Mouse (Mus musculus): ENCODE results near the gene Gm44502. TPM values are rescaled to one million over a fixed set of nuclear protein-coding genes. Genes with fewer than 3 reads are reported as not detected.

Gm44502 gene
- polyA plus RNA-seq, 1 experiment from 2014 or later, result not detected

DNA sequence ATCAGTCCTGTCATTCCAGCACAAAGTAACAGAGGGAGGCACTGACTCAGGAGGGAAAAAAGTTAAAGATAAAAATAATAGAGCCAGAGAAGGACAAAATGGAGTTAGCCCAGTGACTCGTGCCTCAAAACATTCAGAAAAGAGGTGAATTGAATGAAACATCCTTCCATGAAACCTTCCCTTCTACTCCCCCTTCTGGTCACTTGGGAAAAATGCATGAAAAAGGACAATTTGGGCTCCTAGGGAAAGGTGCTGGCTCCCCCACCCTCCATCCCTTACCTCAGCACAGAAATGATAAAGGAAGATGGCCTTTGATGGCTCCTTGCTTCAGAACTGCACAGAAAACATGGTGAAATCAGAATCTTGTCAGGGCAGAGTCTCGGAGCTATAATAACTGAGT lies 39.1 kb upstream of the Gm44502 start:
- H3K9ac ChIP-seq, result no peak overlapping the region
- no peak for ATAC-seq
- no peaks in the 10 kb centered on the region for H3K4me1 ChIP-seq
- H3K4me3 ChIP-seq, result no peak overlapping the region
- no peaks in the 10 kb centered on the region for H3K27me3 ChIP-seq (replicated peaks)
- peaks cover 4% of the 10 kb centered on the region; the same call in 1 of the 2 replicates for H3K36me3 ChIP-seq
- WGBS (ENCODE audit: insufficient replicate concordance), result 21% methylated on average over 2 of the region's 2 CpGs
- no peaks in the 10 kb centered on the region for H3K9me3 ChIP-seq (replicated peaks)
- H3K27ac ChIP-seq, result no peak overlapping the region
- no peak overlapping the region for H3K4me2 ChIP-seq

DNA sequence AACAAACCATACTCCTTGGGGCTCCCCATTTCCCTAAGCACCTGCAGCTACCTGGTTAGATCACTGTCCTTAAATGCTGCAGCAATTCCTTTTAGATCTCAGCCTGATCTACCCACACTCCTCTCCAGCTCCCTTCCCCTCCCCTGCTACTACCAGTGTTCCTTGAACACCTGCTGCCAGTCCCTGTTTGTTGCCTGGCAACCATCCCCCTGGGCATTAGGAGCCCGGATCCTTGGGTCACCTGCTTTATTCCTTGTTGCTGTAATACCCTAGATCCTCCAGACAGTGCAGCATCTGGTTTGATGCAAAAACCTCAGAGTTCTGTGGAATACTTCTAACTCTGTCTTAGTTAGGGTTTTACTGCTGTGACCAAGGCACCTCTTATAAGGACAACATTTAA lies 35.6 kb upstream of the Gm44502 start:
- Histone ChIP-seq H3K36me3 (no peaks in the 10 kb centered on the region), H3K27me3 (replicated peaks) (peaks cover 9% of the 10 kb centered on the region; the same call in 1 of the 2 replicates), H3K27ac (no peak overlapping the region), H3K4me3 (no peak overlapping the region), H3K9ac (no peak overlapping the region), H3K4me1 (no peaks in the 10 kb centered on the region), H3K9me3 (replicated peaks) (no peaks in the 10 kb centered on the region), H3K4me2 (no peak overlapping the region)
- WGBS (ENCODE audit: insufficient replicate concordance), result 38% methylated on average over 1 of the region's 1 CpGs
- no peak for ATAC-seq

DNA sequence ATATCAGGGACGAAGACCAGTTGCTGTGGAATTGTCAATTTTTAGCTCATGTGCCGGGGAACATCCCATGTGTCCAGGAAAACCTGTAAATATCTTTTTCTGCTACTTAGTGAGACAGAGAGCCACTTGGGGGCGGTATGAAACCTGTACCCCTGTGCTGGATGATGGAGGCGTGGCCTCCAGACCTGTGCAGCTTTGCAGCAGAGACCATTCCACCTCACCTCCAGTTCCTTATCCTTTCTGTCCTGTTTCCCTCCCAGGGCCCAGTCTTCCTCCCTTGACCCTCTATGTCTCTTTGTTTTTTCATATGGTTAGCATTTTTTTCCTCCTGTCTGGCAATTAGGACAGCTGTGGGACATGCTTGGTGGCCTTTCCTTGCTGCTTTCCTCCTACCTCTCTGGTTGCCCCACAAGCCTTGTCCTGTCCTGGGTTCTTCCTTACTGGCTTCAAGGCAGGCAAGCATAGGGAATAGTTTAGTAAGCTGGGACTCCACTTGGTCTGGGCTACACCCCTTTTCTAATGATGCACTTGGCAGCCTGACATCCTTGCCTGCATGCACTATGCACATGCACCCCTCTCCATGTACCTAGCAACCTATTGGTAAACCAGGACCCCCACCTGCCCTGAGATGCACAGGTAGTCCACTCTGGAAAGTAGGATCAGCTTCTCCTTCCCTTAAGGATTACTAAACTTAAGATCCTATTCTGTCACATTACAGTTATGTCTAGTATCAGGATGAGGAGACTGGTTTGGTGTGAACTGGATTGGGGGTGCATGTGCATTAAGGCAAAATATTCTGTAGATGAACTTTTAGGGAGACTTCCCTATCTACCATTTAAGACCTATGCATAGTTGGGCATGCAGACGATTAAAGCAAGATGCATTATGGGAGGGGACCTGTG lies 34.1 kb upstream of the Gm44502 start:
- Histone ChIP-seq H3K27ac (no peak overlapping the region), H3K4me3 (no peak overlapping the region), H3K27me3 (replicated peaks) (peaks cover 21% of the 10 kb centered on the region), H3K9me3 (replicated peaks) (no peaks in the 10 kb centered on the region), H3K36me3 (no peaks in the 10 kb centered on the region), H3K9ac (no peak overlapping the region), H3K4me2 (no peak overlapping the region), H3K4me1 (no peaks in the 10 kb centered on the region)
- WGBS (ENCODE audit: insufficient replicate concordance), result 38% methylated on average over 5 of the region's 5 CpGs
- no peak for ATAC-seq

DNA sequence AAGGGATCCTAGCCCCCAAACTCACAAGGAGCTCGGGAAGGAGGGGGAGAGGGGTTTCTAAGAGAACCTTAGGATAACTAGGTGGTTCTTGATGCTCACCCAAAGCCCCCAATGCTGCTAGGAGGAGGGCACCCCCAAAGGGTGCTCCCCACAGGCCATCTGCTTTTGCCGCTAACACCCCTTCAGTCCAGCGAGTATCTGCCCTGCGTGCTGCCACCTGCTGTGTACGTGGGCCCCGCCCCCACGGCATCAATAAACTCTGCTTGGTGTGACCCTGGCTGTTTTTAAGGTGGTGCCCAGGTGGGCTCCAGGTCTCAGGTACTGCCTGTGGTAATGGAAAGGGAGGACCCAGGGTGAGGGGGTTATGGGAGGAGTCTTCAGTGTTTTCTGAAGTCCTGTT lies 32.7 kb upstream of the Gm44502 start:
- Histone ChIP-seq H3K9ac (no peak overlapping the region), H3K27ac (no peak overlapping the region), H3K4me3 (no peak overlapping the region), H3K36me3 (no peaks in the 10 kb centered on the region), H3K9me3 (replicated peaks) (no peaks in the 10 kb centered on the region), H3K4me2 (no peak overlapping the region), H3K4me1 (no peaks in the 10 kb centered on the region), H3K27me3 (replicated peaks) (peaks cover 35% of the 10 kb centered on the region)
- ATAC-seq, result no peak
- WGBS (ENCODE audit: insufficient replicate concordance), result 66% methylated on average over 7 of the region's 7 CpGs

DNA sequence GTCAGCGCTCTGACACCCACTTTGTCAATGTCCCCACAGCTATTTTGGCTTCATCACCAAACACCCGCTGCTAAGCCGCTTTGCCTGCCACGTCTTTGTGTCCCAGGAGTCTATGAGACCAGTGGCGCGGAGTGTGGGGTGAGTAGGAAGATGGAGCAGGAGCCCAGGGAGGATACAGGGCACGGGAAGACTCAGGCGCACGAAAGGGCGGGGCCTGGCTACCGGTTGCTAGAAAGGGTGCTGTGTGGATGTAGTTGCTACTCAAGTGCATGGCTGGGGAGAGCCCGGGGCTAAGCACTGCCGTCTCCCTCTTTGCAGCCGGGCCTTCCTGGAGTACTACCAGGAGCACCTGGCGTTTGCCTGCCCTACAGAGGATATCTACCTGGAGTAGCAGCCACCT lies 31.8 kb upstream of the Gm44502 start:
- H3K36me3 ChIP-seq, result no peaks in the 10 kb centered on the region
- H3K27ac ChIP-seq, result no peak overlapping the region
- H3K4me3 ChIP-seq, result no peak overlapping the region
- H3K4me1 ChIP-seq, result no peaks in the 10 kb centered on the region
- no peak overlapping the region for H3K4me2 ChIP-seq
- H3K27me3 ChIP-seq (replicated peaks), result peaks cover 43% of the 10 kb centered on the region
- no peaks in the 10 kb centered on the region for H3K9me3 ChIP-seq (replicated peaks)
- WGBS (ENCODE audit: insufficient replicate concordance), result 65% methylated on average over 15 of the region's 15 CpGs
- ATAC-seq, result no peak
- H3K9ac ChIP-seq, result no peak overlapping the region

DNA sequence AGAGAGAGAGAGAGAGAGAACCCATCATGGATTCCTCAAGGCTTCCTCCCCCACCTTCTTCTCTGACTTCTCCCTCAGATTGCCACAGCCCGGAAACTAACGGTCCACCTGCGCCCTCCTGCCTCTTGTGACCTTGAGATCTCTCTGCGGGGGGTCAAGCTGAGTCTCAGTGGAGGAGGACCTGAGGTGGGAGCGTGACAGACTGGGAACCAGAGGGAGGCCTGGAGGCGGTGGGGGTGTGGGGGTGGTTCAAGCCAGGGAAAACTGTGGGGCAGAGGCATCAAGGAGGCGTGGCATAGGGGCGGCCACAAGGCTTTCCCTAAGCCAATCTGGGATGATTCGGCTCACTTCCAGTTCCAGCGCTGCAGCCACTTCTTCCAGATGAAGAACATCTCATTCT lies 30.8 kb upstream of the Gm44502 start:
- H3K4me1 ChIP-seq, result no peaks in the 10 kb centered on the region
- H3K9ac ChIP-seq, result no peak overlapping the region
- H3K36me3 ChIP-seq, result no peaks in the 10 kb centered on the region
- no peak overlapping the region for H3K27ac ChIP-seq
- no peaks in the 10 kb centered on the region for H3K9me3 ChIP-seq (replicated peaks)
- 47% methylated on average over 10 of the region's 10 CpGs for WGBS (ENCODE audit: insufficient replicate concordance)
- peaks cover 54% of the 10 kb centered on the region for H3K27me3 ChIP-seq (replicated peaks)
- H3K4me3 ChIP-seq, result no peak overlapping the region
- no peak overlapping the region for H3K4me2 ChIP-seq
- ATAC-seq, result no peak

DNA sequence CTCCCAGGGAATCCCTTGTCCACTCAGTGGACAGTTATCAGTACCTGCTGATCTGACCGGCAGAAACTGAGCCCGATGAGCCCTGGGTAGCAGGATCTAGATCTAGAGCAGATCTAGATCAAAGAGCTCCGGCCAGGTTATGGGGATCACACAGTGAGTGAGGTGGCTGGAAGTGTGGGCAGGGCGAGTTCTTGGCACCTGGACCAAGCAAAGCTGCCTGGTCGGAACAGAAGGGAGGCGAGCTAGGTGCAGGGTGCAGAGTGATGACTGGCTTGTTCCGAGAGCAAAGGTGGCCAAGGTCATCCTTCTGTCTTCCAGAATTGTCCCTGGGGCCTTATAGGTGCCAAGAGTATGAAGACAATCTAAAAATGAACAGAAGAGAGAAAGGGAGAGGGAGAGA lies 30.3 kb upstream of the Gm44502 start:
- Histone ChIP-seq H3K9me3 (replicated peaks) (no peaks in the 10 kb centered on the region), H3K36me3 (no peaks in the 10 kb centered on the region), H3K4me1 (no peaks in the 10 kb centered on the region), H3K27ac (no peak overlapping the region), H3K4me2 (no peak overlapping the region), H3K27me3 (replicated peaks) (peaks cover 58% of the 10 kb centered on the region), H3K4me3 (no peak overlapping the region), H3K9ac (no peak overlapping the region)
- 64% methylated on average over 7 of the region's 7 CpGs for WGBS (ENCODE audit: insufficient replicate concordance)
- ATAC-seq, result no peak

DNA sequence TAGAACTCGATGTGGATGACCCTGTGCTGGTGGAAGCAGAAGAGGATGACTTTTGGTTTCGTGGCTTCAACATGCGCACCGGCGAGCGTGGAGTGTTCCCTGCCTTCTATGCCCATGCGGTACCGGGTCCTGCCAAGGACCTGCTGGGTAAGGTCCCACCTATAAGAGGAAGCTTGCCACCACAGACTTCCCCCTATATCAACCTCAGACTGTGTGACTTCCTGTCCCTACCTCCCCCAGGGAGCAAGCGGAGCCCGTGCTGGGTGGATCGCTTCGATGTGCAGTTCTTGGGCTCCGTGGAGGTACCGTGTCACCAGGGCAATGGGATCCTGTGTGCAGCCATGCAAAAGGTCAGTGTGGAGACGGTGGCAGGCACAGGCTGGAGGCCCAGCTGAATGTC lies 29.4 kb upstream of the Gm44502 start:
- H3K27ac ChIP-seq, result no peak overlapping the region
- no peak overlapping the region for H3K4me3 ChIP-seq
- H3K4me1 ChIP-seq, result peaks cover 8% of the 10 kb centered on the region
- no peaks in the 10 kb centered on the region for H3K9me3 ChIP-seq (replicated peaks)
- H3K4me2 ChIP-seq, result no peak overlapping the region
- WGBS (ENCODE audit: insufficient replicate concordance), result 48% methylated on average over 15 of the region's 15 CpGs
- no peak for ATAC-seq
- H3K36me3 ChIP-seq, result no peaks in the 10 kb centered on the region
- H3K9ac ChIP-seq, result no peak overlapping the region
- H3K27me3 ChIP-seq (replicated peaks), result peaks cover 67% of the 10 kb centered on the region

DNA sequence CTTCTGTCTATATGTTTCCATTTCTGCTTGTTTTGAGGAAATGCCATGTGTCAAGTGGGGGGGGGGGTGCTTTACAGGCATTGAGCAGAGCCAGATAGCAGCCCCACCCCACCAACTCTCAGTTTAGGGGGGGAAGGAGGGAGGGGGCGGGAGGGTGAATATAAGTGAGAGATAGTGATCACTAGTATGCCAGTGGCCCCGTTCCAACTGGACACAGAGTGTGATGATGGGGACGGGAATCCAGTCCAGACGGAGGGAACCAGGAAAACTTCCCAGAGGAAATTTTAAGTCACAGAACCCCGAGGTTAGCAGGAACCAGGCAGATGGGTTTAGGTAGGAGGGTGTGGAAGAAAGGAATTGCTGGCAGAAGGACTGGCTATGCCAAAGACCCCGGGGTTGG lies 26.1 kb upstream of the Gm44502 start:
- no peak overlapping the region for H3K27ac ChIP-seq
- no peaks in the 10 kb centered on the region for H3K36me3 ChIP-seq
- no peak overlapping the region for H3K4me3 ChIP-seq
- WGBS (ENCODE audit: insufficient replicate concordance), result 57% methylated on average over 6 of the region's 6 CpGs
- H3K9ac ChIP-seq, result no peak overlapping the region
- no peak overlapping the region for H3K4me2 ChIP-seq
- H3K9me3 ChIP-seq (replicated peaks), result no peaks in the 10 kb centered on the region
- peaks cover 12% of the 10 kb centered on the region for H3K4me1 ChIP-seq
- peaks cover 91% of the 10 kb centered on the region for H3K27me3 ChIP-seq (replicated peaks)
- no peak for ATAC-seq

DNA sequence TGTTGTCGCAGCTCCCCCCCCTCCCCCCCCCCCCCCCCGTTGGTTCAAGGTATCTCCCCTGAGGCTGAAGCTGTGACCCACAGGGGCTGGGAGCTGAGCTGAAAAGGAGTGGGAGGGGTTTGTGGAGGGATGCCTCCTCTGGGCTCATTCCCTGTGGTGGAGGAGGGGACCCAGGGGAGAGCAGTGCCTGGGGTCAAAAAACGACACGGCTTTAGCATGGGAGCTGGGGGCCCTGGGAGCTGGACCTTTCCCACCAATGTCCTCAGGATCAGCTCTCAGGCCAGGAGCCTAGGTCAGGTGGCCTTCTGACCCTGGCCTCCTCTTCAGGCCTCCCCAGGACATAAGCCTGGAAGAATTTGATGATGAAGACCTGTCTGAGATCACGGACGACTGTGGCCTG lies 25.4 kb upstream of the Gm44502 start:
- Histone ChIP-seq H3K9me3 (replicated peaks) (no peaks in the 10 kb centered on the region), H3K4me2 (no peak overlapping the region), H3K4me1 (peaks cover 12% of the 10 kb centered on the region), H3K9ac (no peak overlapping the region), H3K27ac (no peak overlapping the region), H3K36me3 (no peaks in the 10 kb centered on the region), H3K4me3 (no peak overlapping the region), H3K27me3 (replicated peaks) (peaks cover 92% of the 10 kb centered on the region)
- ATAC-seq, result no peak
- WGBS (ENCODE audit: insufficient replicate concordance), result 29% methylated on average over 5 of the region's 6 CpGs

DNA sequence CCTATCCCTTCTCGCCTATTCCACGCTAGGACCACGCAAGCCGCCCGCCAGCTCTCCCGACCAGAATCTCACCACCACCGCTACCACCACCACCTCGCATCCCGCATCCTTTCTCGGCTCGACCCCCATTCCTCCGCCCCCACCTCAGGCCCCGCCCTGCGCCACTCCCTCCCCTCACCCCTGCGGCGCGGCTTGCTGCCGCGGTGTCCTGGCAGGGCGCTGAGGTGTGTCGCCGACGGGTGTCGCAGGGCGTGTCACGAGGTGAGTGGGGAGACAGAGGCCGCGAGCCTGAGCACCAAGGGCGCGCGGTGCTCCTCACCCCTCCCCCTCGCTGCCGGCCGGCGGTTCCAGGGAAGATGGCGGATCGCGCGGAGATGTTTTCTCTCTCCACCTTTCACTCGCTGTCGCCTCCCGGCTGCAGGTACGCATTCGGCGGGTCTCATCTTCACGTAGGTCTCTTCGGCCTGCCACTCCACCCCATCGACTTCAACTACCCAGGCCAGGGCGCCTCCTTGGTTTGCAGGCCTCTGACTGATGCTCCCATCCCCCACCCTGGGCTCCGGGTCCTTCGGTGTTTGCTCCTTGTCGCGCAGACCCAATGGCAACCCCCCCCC lies 24.5 kb upstream of the Gm44502 start, which contains the start of gene Mapk8ip2:
Mapk8ip2 (plus strand) TSS at position 49 of the 614 bp plus-strand sequence.
- no peaks in the 10 kb centered on the region for H3K36me3 ChIP-seq
- peak within 1 kb of the TSS; percentile 72 for H3K4me2 ChIP-seq
- 3% methylated on average over 53 of the region's 53 CpGs for WGBS (ENCODE audit: insufficient replicate concordance)
- H3K4me1 ChIP-seq, result peaks cover 12% of the 10 kb centered on the region
- H3K27me3 ChIP-seq (replicated peaks), result peaks cover 93% of the 10 kb centered on the region
- no peak within 1 kb of the TSS for H3K27ac ChIP-seq
- H3K4me3 ChIP-seq, result peak within 1 kb of the TSS; percentile 47
- ATAC-seq, result no peak
- H3K9ac ChIP-seq, result no peak within 1 kb of the TSS
- no peaks in the 10 kb centered on the region for H3K9me3 ChIP-seq (replicated peaks)
